Mouse (Mus musculus): ENCODE measurements around the gene Mapk6. TPM values are rescaled to one million over a fixed set of nuclear protein-coding genes. Genes with fewer than 3 reads are reported as not detected.

Gene Mapk6
- total and polyA plus RNA-seq, 2 experiments from 2014 or later, result 33.6 to 36.2 TPM

- no peak overlapping the region for H3K4me3 ChIP-seq (ENCODE audit: low read depth, low read length)
- peaks cover 16% of the 10 kb centered on the region for H3K4me1 ChIP-seq (ENCODE audit: control insufficient read depth, insufficient read depth)
- ATAC-seq (ENCODE audit: insufficient read depth, low read depth), result no peak
- no peak overlapping the region for H3K4me2 ChIP-seq (ENCODE audit: low read depth, low read length)
- H3K9ac ChIP-seq (replicated peaks; ENCODE audit: low read depth, low read length), result no peak overlapping the region
- 68% methylated on average over 5 of the region's 5 CpGs for WGBS
- no peak overlapping the region for H3K27ac ChIP-seq (ENCODE audit: low read depth)
- TF ChIP-seq EP300 (IDR thresholded peaks at IDR 0.05; ENCODE audit: low read depth) (no peak), CTCF (IDR thresholded peaks at IDR 0.05; ENCODE audit: low read depth) (no peak)
- no peaks in the 10 kb centered on the region for H3K9me3 ChIP-seq (replicated peaks; ENCODE audit: control insufficient read depth, low read length)
- H3K36me3 ChIP-seq (replicated peaks; ENCODE audit: control insufficient read depth, insufficient read depth, low read length), result no peaks in the 10 kb centered on the region
- DNase-seq (ENCODE audit: low spot score), result no peak
- no peaks in the 10 kb centered on the region for H3K27me3 ChIP-seq (ENCODE audit: control insufficient read depth, insufficient read depth, low read length)
These were observed 13.9 kb upstream of the Mapk6 start for GRCm38 (mm10) chr9:75423683-75424082.

DNA sequence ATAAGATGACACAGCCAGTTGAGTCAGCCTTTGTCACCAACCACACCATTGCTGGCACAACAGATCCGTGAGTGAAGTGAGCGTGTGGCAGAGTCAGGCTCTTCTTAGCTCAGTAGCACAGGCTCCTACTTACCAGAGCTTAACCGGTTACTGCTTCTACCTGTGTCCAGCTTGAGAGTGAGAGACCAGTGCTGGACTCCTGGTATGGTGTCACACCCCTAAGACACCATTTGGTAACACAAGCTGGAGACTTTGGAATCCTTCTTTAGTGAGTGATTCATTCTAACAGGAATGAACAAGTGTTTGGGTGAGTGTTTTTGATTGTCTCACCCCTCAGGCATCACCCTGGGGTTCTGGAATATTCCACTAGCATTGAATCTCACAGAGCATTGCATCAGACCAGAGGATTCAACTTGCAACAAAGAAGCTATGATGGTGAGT is 12.5 kb upstream of the Mapk6 start:
- Histone ChIP-seq H3K4me1 (ENCODE audit: control insufficient read depth, insufficient read depth) (0 out of 2 replicates have a peak, but pooled peaks cover 3% of the 10 kb centered on the region), H3K9me3 (replicated peaks; ENCODE audit: control insufficient read depth, low read length) (no peaks in the 10 kb centered on the region), H3K27me3 (ENCODE audit: control insufficient read depth, insufficient read depth, low read length) (no peaks in the 10 kb centered on the region), H3K4me2 (ENCODE audit: low read depth, low read length) (no peak overlapping the region), H3K27ac (ENCODE audit: low read depth) (no peak overlapping the region), H3K9ac (replicated peaks; ENCODE audit: low read depth, low read length) (no peak overlapping the region), H3K4me3 (ENCODE audit: low read depth, low read length) (no peak overlapping the region), H3K36me3 (replicated peaks; ENCODE audit: control insufficient read depth, insufficient read depth, low read length) (no peaks in the 10 kb centered on the region)
- WGBS, result 86% methylated on average over 3 of the region's 3 CpGs
- TF ChIP-seq CTCF (IDR thresholded peaks at IDR 0.05; ENCODE audit: low read depth) (no peak), EP300 (IDR thresholded peaks at IDR 0.05; ENCODE audit: low read depth) (no peak)
- DNase-seq (ENCODE audit: low spot score) (no peak), ATAC-seq (ENCODE audit: insufficient read depth, low read depth) (no peak)

DNA sequence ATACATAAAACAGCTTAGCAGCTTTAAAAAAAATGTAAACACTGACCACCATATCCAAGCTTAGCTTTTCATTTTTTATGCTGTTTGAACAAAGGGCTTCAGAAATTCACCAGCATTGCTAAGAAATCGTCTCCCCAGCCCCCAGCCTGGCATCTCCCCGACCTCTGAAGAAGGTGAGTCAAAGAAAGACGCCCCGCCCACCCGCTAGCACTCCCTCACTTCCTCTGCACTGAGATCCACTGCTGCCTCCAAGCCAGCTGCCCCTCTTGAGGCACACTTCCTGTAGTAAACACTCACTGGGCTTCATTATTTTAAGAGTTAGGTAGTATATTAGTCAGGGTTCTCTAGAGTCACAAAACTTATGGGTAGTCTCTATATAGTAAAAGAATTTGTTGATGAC is 4.4 kb upstream of the Mapk6 start:
- H3K9me3 ChIP-seq (replicated peaks; ENCODE audit: control insufficient read depth, low read length), result no peaks in the 10 kb centered on the region
- no peak for ATAC-seq (ENCODE audit: insufficient read depth, low read depth)
- no peak overlapping the region for H3K9ac ChIP-seq (replicated peaks; ENCODE audit: low read depth, low read length)
- H3K4me2 ChIP-seq (ENCODE audit: low read depth, low read length), result no peak overlapping the region
- 36% methylated on average over 5 of the region's 5 CpGs for whole genome bisulfite sequencing
- H3K27ac ChIP-seq (ENCODE audit: low read depth), result no peak overlapping the region
- no peaks in the 10 kb centered on the region for H3K27me3 ChIP-seq (ENCODE audit: control insufficient read depth, insufficient read depth, low read length)
- TF ChIP-seq CTCF (IDR thresholded peaks at IDR 0.05; ENCODE audit: low read depth) (no peak), EP300 (IDR thresholded peaks at IDR 0.05; ENCODE audit: low read depth) (no peak)
- H3K4me3 ChIP-seq (ENCODE audit: low read depth, low read length), result no peak overlapping the region
- H3K36me3 ChIP-seq (replicated peaks; ENCODE audit: control insufficient read depth, insufficient read depth, low read length), result no peaks in the 10 kb centered on the region
- 0 out of 2 replicates have a peak, but pooled peaks cover 6% of the 10 kb centered on the region for H3K4me1 ChIP-seq (ENCODE audit: control insufficient read depth, insufficient read depth)
- DNase-seq (ENCODE audit: low spot score), result no peak

- H3K4me1 ChIP-seq (ENCODE audit: control insufficient read depth, insufficient read depth), result peaks cover 6% of the 10 kb centered on the region; the same call in 1 of the 2 replicates
- ATAC-seq (ENCODE audit: insufficient read depth, low read depth) (no peak), DNase-seq (ENCODE audit: low spot score) (no peak)
- TF ChIP-seq EP300 (IDR thresholded peaks at IDR 0.05; ENCODE audit: low read depth) (no peak), CTCF (IDR thresholded peaks at IDR 0.05; ENCODE audit: low read depth) (no peak)
- H3K9me3 ChIP-seq (replicated peaks; ENCODE audit: control insufficient read depth, low read length), result no peaks in the 10 kb centered on the region
- H3K36me3 ChIP-seq (replicated peaks; ENCODE audit: control insufficient read depth, insufficient read depth, low read length), result no peaks in the 10 kb centered on the region
- H3K4me2 ChIP-seq (ENCODE audit: low read depth, low read length), result no peak overlapping the region
- H3K27ac ChIP-seq (ENCODE audit: low read depth), result no peak overlapping the region
- H3K4me3 ChIP-seq (ENCODE audit: low read depth, low read length), result no peak overlapping the region
- WGBS, result 51% methylated on average over 5 of the region's 5 CpGs
- no peaks in the 10 kb centered on the region for H3K27me3 ChIP-seq (ENCODE audit: control insufficient read depth, insufficient read depth, low read length)
- H3K9ac ChIP-seq (replicated peaks; ENCODE audit: low read depth, low read length), result no peak overlapping the region
These were observed 3.4 kb upstream of the Mapk6 start for GRCm38 (mm10) chr9:75413206-75413605.

- 65% methylated on average over 9 of the region's 9 CpGs for WGBS
- DNase-seq (ENCODE audit: low spot score), result no peak
- Histone ChIP-seq H3K27me3 (ENCODE audit: control insufficient read depth, insufficient read depth, low read length) (no peaks in the 10 kb centered on the region), H3K27ac (ENCODE audit: low read depth) (no peak overlapping the region), H3K4me3 (ENCODE audit: low read depth, low read length) (no peak overlapping the region), H3K36me3 (replicated peaks; ENCODE audit: control insufficient read depth, insufficient read depth, low read length) (no peaks in the 10 kb centered on the region), H3K4me1 (ENCODE audit: control insufficient read depth, insufficient read depth) (peaks cover 12% of the 10 kb centered on the region; the same call in 1 of the 2 replicates), H3K4me2 (ENCODE audit: low read depth, low read length) (no peak overlapping the region), H3K9me3 (replicated peaks; ENCODE audit: control insufficient read depth, low read length) (no peaks in the 10 kb centered on the region), H3K9ac (replicated peaks; ENCODE audit: low read depth, low read length) (no peak overlapping the region)
- TF ChIP-seq CTCF (IDR thresholded peaks at IDR 0.05; ENCODE audit: low read depth), result no peak
- TF ChIP-seq EP300 (IDR thresholded peaks at IDR 0.05; ENCODE audit: low read depth), result no peak
- ATAC-seq (ENCODE audit: insufficient read depth, low read depth), result no peak
These were observed 1.8 kb upstream of the Mapk6 start for GRCm38 (mm10) chr9:75411584-75411983.

DNA sequence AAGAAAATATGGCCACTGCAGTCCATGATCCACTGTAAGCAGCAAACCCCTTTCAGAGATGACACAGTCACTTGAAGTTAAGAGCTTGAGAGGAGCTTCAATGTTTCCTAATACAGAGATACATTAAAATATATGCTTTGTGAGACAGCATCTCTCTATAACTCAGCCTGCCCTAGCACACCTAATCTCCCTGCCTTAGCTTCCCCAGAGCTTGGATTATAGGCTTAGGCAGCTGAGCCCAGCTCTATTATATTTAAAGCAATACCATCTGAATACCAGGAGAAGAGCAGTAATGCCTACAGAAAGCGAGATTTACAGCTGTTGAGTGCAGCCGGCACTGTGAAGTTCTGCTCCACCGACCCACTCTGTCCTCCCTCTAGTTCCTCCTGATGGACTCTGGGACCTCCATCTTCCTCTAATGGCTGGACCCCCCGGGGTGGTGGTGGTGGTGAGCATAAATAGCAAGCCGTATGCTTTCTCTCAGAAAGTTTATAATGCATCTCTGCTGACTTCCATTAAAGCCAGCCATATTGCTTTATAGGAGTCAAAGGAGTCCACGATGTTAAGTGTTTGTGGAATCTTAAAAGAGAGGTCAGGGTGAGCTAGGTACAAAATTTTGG is 1.2 kb upstream of the Mapk6 start:
- no peak overlapping the region for H3K9ac ChIP-seq (replicated peaks; ENCODE audit: low read depth, low read length)
- 83% methylated on average over 6 of the region's 6 CpGs for WGBS

More for the DNA sequence above, 1.2 kb upstream of the Mapk6 start:
- peaks cover 16% of the 10 kb centered on the region; the same call in 1 of the 2 replicates for H3K4me1 ChIP-seq (ENCODE audit: control insufficient read depth, insufficient read depth)
- H3K27ac ChIP-seq (ENCODE audit: low read depth), result peak overlapping the region; percentile 99; the same call in 1 of the 2 replicates
- no peak for DNase-seq (ENCODE audit: low spot score)
- no peaks in the 10 kb centered on the region for H3K9me3 ChIP-seq (replicated peaks; ENCODE audit: control insufficient read depth, low read length)
- no peak overlapping the region for H3K4me2 ChIP-seq (ENCODE audit: low read depth, low read length)
- H3K4me3 ChIP-seq (ENCODE audit: low read depth, low read length), result no peak overlapping the region
- ATAC-seq (ENCODE audit: insufficient read depth, low read depth), result no peak
- no peak for TF ChIP-seq CTCF (IDR thresholded peaks at IDR 0.05; ENCODE audit: low read depth)
- no peak for TF ChIP-seq EP300 (IDR thresholded peaks at IDR 0.05; ENCODE audit: low read depth)
- no peaks in the 10 kb centered on the region for H3K36me3 ChIP-seq (replicated peaks; ENCODE audit: control insufficient read depth, insufficient read depth, low read length)
- no peaks in the 10 kb centered on the region for H3K27me3 ChIP-seq (ENCODE audit: control insufficient read depth, insufficient read depth, low read length)

Data from heart, postnatal 0 days (tissue).